Mouse (Mus musculus) embryonic facial prominence, embryonic 15.5 days (tissue): Measurements from ENCODE around the gene Grm4. TPM values are rescaled to one million over a fixed set of nuclear protein-coding genes. Genes with fewer than 3 reads are reported as not detected.
"Not testable (repeated sequence)": the region's sequence is repeated elsewhere in the genome, so short reads cannot be mapped to it uniquely, and the experiment has no call there.

ENCODE experiments used
- ATAC-seq: fragments of 200-750 bp; cut with Nextera tagmentation; 2 replicates; pipeline ENCODE4 v1.8.0; 2017; ENCODE audit warnings: low read depth, moderate TSS enrichment; ENCODE audit not compliant: insufficient number of reproducible peaks, low FRiP score, low TSS enrichment
- H3K27ac ChIP-seq: fragments of 300-500 bp; sonication (generic); replicated peaks from 2 replicates; pipeline ENCODE4 v1.5.1; 2015; ENCODE audit warnings: mild to moderate bottlenecking, inconsistent platforms
- H3K27me3 ChIP-seq: fragments of 300-500 bp; sonication (generic); 2 replicates; pipeline ENCODE4 v1.6.1; 2015; ENCODE audit warnings: inconsistent platforms
- H3K36me3 ChIP-seq: fragments of 300-500 bp; sonication (generic); 2 replicates; pipeline ENCODE4 v1.6.1; 2015; ENCODE audit warnings: mild to moderate bottlenecking, inconsistent platforms
- H3K4me1 ChIP-seq: fragments of 300-500 bp; sonication (generic); 2 replicates; pipeline ENCODE4 v1.6.1; 2015; ENCODE audit warnings: inconsistent platforms
- H3K4me2 ChIP-seq: fragments of 300-500 bp; sonication (generic); replicated peaks from 2 replicates; pipeline ENCODE4 v1.6.1; 2015; ENCODE audit warnings: mild to moderate bottlenecking, inconsistent platforms
- H3K4me3 ChIP-seq: fragments of 300-500 bp; sonication (generic); replicated peaks from 2 replicates; pipeline ENCODE4 v1.5.1; 2015; ENCODE audit warnings: mild to moderate bottlenecking, inconsistent platforms
- H3K9ac ChIP-seq: fragments of 300-500 bp; sonication (generic); 2 replicates; pipeline ENCODE4 v1.6.1; 2015; ENCODE audit warnings: inconsistent platforms
- H3K9me3 ChIP-seq: fragments of 300-500 bp; sonication (generic); replicated peaks from 2 replicates; pipeline ENCODE4 v1.6.1; 2016; ENCODE audit warnings: inconsistent platforms
- WGBS: fragments of 180-500 bp; shearing (Covaris S2); methylation state at CpG from one replicate; pipeline ENCODE4 v1.1.7; 2015; 5-methylcytosine and 5-hydroxymethylcytosine counted together
- polyA plus RNA-seq: library from polyadenylated mRNA; unstranded; fragments of >200 nt; fragmentation: Nextera tagmentation; extraction: Ambion mirVana; gene quantifications from 2 replicates; pipeline ENCODE4 v1.2.1, GENCODE M21; 2015

Gene Grm4
- polyA plus RNA-seq, 1 experiment from 2014 or later, result 0.85 TPM

DNA sequence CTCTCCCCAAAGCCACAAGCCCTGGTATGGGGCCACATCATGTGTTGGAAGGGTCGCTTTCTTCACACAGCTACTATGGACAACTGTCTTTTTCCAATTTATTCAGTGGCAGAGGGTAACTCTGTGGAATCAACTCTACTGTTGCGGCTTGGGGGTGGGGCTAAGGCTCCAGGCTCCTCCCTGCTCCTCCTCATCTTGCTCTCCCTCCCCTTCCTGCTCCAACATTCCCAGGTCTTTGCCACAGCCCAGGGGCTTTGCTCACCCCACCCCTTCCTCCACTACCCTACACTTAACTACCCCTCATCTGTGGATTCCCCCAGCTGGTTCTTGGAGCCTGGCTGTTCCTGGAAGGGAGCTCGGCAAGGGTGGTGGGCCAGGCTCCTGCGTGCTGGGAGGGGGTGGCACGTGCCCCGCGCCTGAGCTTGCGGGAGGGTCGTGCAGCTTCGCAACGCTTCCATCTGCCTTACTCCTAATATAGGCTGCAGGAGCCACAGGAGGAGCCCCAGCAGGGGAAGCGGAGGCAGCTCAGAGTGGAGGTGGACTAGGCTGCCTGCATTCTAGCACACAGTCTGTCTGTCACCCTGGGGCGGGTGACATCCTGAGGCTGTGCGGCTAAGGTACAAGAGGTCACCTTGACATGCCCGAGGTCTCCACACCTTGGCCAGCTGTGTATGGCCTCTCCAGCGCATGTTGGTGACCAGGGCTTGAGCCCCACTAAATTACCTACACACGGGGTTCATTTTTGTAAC lies 135.5 kb downstream of the Grm4 start:
- no peak overlapping the region for H3K27ac ChIP-seq
- H3K27me3 ChIP-seq, result peaks cover 2% of the 10 kb centered on the region; the same call in 1 of the 2 replicates
- ATAC-seq, result no peak
- WGBS, result 30% methylated on average over 17 of the region's 17 CpGs
- no peak overlapping the region for H3K4me3 ChIP-seq
- no peaks in the 10 kb centered on the region for H3K36me3 ChIP-seq
- H3K9me3 ChIP-seq, result no peaks in the 10 kb centered on the region
- peak overlapping the region; percentile 11; the same call in 1 of the 2 replicates for H3K4me2 ChIP-seq
- peaks cover 31% of the 10 kb centered on the region for H3K4me1 ChIP-seq
- no peak overlapping the region for H3K9ac ChIP-seq

- Histone ChIP-seq H3K36me3 (no peaks in the 10 kb centered on the region), H3K4me3 (no peak overlapping the region), H3K9me3 (no peaks in the 10 kb centered on the region), H3K4me2 (no peak overlapping the region), H3K27me3 (peaks cover 2% of the 10 kb centered on the region; the same call in 1 of the 2 replicates), H3K9ac (no peak overlapping the region), H3K4me1 (peaks cover 17% of the 10 kb centered on the region), H3K27ac (no peak overlapping the region)
- WGBS, result 68% methylated on average over 11 of the region's 11 CpGs
- no peak for ATAC-seq
Measured at GRCm38 (mm10) chr17:27382916-27383315, 138.3 kb downstream of the Grm4 start.

DNA sequence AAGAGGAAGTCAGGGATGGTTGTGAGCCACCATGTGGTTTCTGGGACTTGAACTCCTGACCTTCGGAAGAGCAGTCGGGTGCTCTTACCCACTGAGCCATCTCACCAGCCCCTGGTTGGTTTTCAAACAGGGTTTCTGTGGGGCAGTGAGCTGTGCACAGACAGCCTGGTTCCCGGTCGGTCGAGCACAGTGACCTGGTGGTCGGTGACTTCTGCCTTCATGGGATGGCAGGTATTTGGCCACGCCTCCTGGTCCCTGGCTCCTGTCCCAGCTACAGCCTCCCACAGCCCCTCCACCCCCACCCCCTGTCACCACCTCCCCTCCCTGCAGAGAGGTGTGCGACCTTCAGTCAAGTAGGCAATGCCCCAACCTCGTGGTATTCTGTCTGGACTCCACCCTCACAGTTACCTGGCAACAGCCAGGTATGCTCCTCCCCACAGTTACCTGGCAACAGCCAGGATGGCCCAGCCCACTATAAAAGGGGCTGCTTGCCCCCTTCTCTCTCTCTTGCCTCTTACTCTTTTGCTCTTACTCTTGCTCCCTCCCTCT lies 140.2 kb downstream of the Grm4 start:
- not testable (repeated sequence) for H3K27me3 ChIP-seq, H3K4me3 ChIP-seq, H3K36me3 ChIP-seq, H3K9me3 ChIP-seq, H3K4me2 ChIP-seq, ATAC-seq, H3K27ac ChIP-seq, H3K9ac ChIP-seq
- H3K4me1 ChIP-seq, result peaks cover 10% of the 10 kb centered on the region
- WGBS, result 58% methylated on average over 9 of the region's 9 CpGs

- Histone ChIP-seq H3K27me3 (peaks cover 2% of the 10 kb centered on the region; the same call in 1 of the 2 replicates), H3K9ac (no peak overlapping the region), H3K36me3 (no peaks in the 10 kb centered on the region), H3K4me2 (no peak overlapping the region), H3K27ac (no peak overlapping the region), H3K9me3 (0 out of 2 replicates have a peak, but pooled peaks cover 3% of the 10 kb centered on the region), H3K4me1 (no peaks in the 10 kb centered on the region), H3K4me3 (no peak overlapping the region)
- ATAC-seq, result no peak
- 34% methylated on average over 3 of the region's 3 CpGs for WGBS
Measured at GRCm38 (mm10) chr17:27378977-27379376, 142.2 kb downstream of the Grm4 start.

GRCm38 (mm10) chr17:27377151-27377550 lies 144.1 kb downstream of the Grm4 start:
- Histone ChIP-seq H3K4me1 (peaks cover 3% of the 10 kb centered on the region; the same call in 1 of the 2 replicates), H3K27ac (no peak overlapping the region), H3K27me3 (peaks cover 2% of the 10 kb centered on the region; the same call in 1 of the 2 replicates), H3K36me3 (no peaks in the 10 kb centered on the region), H3K9ac (no peak overlapping the region), H3K4me2 (no peak overlapping the region), H3K9me3 (0 out of 2 replicates have a peak, but pooled peaks cover 3% of the 10 kb centered on the region), H3K4me3 (no peak overlapping the region)
- WGBS, result 100% methylated on average over 1 of the region's 1 CpGs
- no peak for ATAC-seq

- Histone ChIP-seq H3K4me1 (peaks cover 3% of the 10 kb centered on the region; the same call in 1 of the 2 replicates), H3K36me3 (no peaks in the 10 kb centered on the region), H3K9me3 (0 out of 2 replicates have a peak, but pooled peaks cover 3% of the 10 kb centered on the region), H3K27ac (no peak overlapping the region), H3K4me2 (no peak overlapping the region), H3K4me3 (no peak overlapping the region), H3K27me3 (no peaks in the 10 kb centered on the region), H3K9ac (no peak overlapping the region)
- ATAC-seq, result no peak
- 72% methylated on average over 5 of the region's 5 CpGs for WGBS
Measured at GRCm38 (mm10) chr17:27375551-27375950, 145.7 kb downstream of the Grm4 start.

Other genes with a start within 250 kb of the Grm4 start
- 185 and 195 TPM in 2 replicates for gene Hmga1, start 35.1 kb upstream of the Grm4 start, polyA plus RNA-seq
- 32.5 and 35.3 TPM in 2 replicates for gene AI413582, start 44.4 kb upstream of the Grm4 start, polyA plus RNA-seq
- gene Nudt3, start 102.1 kb upstream of the Grm4 start, polyA plus RNA-seq, result 98.7 and 99.3 TPM in 2 replicates
- gene RPS10-NUDT3, start 113.8 kb upstream of the Grm4 start, polyA plus RNA-seq, result not detected in 2 replicates
- gene Rps10, start 115.3 kb upstream of the Grm4 start, polyA plus RNA-seq, result 989 and 990 TPM in 2 replicates
- 5.2 and 5.3 TPM in 2 replicates for gene Pacsin1, start 134.1 kb upstream of the Grm4 start, polyA plus RNA-seq
- 0.35 and 0.95 TPM in 2 replicates for gene Spdef, start 207.6 kb upstream of the Grm4 start, polyA plus RNA-seq